Mouse (Mus musculus) 3T3-L1 (cell line): ENCODE results near the gene Bicra.

Experiments
- DNase-seq: peaks from one replicate; pipeline ENCODE4 v3.0.0-alpha.2; 2015; ENCODE audit warnings: low read depth, low spot score

Gene Bicra

DNA sequence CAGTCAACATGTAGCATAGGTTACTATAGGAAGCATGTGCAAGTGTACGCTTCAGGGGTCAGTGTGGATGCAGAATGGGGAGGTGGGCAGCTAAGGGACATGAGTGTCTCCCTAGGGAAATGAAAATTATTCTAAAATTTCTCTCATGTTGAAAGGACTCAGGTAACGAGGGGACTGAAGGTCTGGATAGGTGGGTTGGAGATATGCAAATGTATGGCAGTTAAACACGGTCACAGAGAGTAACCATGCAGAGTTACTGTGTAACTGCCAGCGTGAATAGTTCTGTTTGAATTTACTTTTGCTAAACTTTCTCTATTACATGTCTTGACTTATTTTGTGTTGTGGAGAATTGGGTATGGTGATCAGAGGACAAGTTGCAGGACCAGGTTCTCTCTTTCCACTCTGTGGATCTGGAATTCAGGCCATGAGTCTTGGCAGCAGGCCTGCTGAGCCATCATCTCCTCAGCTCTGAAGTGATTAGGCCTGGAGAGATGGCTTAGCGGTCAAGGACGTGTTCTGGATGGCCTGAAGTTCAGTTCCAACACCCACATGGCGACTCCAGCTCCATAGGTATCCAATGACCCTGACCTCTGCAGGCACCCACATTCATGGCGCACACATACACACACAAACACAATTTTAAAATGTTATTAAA is 33.1 kb downstream of the Bicra start:
- DNase-seq, result peak; percentile 18

GRCm38 (mm10) chr7:16013722-16014275 is 33.9 kb downstream of the Bicra start:
- DNase-seq, result peak; percentile 65

- DNase-seq, result peak; percentile 50
Measured at GRCm38 (mm10) chr7:16012576-16013263, 35.0 kb downstream of the Bicra start.

- DNase-seq, result no peak
Measured at GRCm38 (mm10) chr7:16011418-16012085, 36.2 kb downstream of the Bicra start.

DNA sequence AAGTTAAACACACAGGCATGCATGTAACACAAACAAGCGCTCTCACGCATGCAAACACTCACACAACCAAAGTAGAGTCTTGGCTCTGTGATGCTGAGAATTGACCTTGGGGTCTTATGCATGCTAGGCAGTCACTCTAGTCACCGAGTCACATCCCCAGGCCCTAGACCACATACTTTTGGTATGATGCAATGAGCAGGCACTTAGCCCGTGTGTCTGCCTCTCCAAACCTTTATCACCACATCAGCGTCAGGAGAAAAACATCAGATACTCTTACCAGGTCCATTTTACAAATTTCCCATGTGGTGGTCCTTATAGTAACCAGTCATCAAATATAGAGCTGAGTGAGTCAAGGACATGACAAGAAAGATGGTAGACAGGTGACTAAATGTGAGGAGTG is 37.1 kb downstream of the Bicra start:
- peak; percentile 35 for DNase-seq

- DNase-seq, result no peak
Measured at GRCm38 (mm10) chr7:16009636-16010035, 38.1 kb downstream of the Bicra start.

DNA sequence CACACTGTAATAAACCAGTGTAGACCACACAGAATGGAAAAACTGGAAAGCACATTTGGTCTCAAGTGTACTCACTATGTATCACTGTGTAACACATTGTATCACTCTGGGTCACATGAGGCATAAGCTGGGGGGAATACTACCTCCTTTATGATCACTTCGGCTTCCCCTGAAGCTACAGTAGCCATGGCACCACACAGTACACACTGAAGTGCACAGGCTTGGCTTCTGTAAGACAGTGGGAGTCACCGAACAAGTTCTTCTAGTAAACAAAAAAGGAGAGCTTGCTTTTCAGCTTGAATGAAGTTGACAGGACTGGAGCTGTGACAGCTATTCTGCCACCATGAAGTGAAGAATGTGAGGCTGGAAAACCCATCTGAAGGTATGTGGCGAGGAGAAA is 42.7 kb downstream of the Bicra start:
- no peak for DNase-seq

DNA sequence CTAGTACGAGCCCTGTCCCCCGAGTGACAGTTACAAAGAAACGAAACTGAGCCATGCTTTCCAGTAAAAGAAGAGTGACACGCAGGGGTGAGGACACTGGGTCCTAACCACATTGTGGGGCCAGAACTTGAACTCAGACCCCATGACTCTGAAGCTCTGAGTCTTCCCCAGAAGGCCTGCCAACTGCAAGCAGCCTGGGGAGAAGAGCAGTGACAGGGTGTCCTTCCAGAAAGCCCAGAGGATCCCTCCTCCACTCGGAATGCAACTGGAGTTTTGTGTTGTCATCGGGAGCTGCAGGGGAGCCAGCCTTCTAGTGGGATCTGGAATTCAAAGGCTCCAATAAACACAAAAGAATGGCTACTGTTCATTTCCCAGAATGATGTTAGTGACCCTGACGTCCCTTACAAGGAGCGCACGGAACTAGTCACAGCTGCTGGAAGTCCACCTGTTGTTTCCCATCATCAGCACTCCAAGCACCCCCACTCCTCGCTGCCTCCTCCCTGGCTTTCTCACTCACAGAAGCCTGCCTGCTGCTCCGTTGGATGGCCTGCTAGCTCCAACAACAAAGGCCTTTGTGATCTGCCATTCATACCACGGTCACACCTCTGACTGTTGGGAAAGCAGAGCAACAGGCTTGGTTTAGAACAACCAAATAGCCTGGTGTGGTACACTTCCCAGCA is 43.4 kb downstream of the Bicra start:
- DNase-seq, result no peak

DNA sequence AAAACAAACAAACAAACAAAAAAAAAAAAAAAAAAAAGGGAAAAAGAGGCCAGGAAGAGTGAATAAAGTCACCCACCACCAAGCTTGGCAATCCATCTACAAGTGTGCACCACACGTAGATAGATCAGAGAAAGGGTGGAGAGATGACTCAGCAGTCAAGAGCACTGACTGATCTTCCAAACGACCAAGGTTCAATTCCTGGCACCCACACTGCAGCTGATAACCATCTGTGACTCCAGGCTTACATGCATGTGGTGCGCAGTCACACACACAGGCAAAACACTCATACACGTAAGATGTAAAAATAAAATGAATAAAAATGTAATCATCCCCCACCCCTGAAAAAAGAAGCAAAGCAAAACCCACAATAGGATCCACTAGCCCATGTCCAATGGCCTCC is 44.7 kb downstream of the Bicra start:
- DNase-seq, result peak; percentile 18

- peak; percentile 83 for DNase-seq
Measured at GRCm38 (mm10) chr7:16002171-16002570, 45.5 kb downstream of the Bicra start.

DNA sequence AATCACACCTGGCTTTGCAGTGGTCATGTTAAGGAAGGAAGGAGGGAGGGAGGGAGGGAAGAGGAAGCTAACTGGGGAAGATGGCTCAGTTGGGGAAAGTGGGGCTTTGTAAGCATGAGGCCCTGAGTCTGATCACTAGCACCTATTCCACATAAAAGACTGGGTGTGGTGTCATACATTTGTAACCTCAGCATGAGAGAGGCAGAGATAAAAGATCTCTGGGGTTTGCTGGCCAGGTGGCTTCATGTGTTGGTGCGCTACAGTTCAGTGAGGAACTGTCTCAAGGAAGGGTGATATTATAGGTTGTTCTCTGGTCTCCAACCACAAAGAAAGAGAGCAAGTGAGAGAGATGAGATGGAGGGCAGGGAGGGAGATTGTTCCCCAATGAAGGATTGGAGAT is 46.0 kb downstream of the Bicra start:
- no peak for DNase-seq

- DNase-seq, result no peak
Measured at GRCm38 (mm10) chr7:15993789-15994188, 53.9 kb downstream of the Bicra start.

DNA sequence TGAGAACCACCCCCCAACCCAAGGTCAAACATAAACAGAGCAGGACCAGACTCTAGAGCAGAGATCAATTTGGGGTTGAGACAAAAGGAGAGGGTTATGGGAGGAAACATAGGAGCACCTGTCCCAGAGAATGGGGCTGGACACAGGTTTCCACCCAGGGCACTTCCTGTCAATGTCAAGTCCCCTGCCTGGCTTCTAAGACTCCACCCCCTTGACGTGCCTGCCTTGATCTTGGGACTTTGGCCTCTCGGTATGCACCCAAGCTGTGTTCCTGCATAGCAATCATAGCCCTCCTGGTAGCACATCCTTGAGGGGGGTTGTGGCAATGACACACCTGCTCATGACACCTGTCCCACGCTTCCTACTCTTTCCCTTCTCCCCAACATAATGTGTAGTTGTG is 54.6 kb downstream of the Bicra start:
- DNase-seq, result no peak

GRCm38 (mm10) chr7:15991764-15992163 is 56.0 kb downstream of the Bicra start:
- no peak for DNase-seq

DNA sequence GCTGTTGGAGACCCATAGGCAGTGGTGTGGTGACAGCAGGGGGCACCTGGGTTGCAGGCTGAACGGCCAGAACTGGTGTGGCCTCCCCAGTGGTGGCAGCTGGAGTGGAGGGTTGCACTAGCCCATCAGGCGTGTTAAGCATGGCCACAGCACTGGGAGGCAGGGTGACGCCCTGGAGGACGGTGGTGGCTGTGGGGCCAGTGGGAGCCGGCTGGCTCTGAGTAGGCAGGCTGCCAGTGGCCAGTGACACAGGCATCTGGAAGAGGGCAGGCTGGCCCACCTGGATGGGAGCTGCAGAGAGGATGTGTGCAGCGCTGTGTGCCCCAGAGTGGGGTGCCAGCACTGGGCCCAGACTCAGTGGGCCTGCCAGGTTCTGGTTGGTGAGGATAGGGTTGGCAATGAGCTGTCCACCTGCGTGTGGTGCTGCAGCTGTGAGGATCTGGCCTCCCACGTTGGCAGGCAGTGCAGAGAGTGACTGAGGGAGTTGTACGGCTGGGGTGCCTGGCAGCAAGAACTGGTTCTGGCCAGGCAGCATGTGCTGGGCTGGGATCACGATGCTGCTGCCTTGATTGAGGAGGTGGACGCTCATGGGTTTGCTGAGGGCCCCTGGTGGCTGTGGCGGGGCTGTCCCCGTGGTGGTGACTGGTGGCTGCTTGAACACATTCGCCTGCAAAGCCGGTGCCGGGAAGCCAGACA is 59.9 kb downstream of the Bicra start:
- no peak for DNase-seq

DNA sequence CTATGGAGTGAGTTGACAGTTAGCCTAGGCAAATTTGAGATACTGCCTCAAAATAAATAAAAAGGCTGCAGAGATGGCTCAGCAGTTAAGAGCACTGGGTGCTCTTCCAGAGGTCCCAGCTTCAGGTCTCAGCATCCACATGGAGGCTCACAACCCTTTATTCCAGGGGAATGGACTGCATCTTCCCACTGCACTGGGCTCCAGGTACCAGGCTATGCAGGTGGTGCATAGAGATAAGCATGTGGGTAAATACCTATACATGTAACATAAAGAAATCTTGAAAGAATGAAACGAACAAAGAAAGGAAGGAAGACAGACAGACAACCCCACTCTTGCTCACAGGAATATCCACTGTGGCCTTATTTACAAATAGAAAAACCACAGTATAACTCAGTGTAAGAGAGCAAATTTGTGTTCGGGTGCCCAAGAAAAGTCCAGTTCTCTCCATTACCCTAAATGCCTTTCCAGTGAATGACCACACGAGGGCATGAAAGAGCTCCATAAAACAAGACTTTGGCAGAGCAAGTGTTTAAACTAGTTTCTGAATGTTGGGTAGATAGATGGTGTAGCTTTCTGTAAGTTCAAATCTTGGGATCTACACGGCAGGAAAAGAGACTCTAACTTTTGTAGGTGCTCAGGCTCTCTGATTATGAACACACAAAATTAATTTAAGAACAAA is 64.9 kb downstream of the Bicra start:
- DNase-seq, result peak; percentile 75

DNA sequence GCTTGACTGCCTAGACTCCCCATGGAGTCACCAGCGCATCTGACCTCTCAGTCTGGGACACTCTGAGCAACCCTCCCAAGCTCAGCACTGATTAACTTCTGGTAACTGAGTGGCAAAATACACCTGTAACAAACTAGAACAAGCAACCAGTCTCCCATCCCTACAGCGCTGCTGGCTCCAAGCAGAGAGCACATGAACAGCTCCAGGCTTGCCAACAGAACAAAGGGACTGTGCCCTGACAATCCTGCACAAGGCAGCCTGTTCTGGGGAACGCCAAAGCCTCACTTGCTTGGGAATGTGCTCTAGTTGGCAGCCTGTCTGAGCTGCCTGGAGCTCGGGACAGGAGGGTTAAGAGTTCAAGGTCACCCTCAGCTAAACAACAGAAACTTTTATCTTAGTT is 66.2 kb downstream of the Bicra start:
- DNase-seq, result no peak

DNA sequence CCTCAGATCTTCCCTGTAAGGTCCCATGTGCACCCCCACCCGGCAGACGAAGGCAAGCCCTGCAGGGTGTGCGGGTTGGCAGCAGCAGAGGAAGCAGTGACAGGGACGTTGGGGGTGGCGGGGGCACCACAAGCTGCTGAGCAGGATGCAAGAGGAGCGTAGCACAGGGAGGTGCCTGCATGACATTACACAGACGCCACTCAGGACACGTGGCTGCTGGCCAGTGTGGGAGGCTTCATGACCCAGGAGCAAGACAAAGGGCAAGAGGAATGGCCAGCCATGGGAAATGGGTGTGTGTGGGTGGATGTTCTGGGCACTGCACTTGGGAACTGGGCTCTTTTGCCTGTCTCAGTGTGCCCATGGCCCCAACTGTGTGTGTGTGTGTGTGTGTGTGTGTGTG is 67.5 kb downstream of the Bicra start:
- no peak for DNase-seq

GRCm38 (mm10) chr7:15975904-15976303 is 71.8 kb downstream of the Bicra start:
- DNase-seq, result peak; percentile 61

- DNase-seq, result no peak
Measured at GRCm38 (mm10) chr7:15975451-15975850, 72.3 kb downstream of the Bicra start.

GRCm38 (mm10) chr7:15974712-15975111 is 73.0 kb downstream of the Bicra start:
- peak; percentile 70 for DNase-seq
